Mouse (Mus musculus): ENCODE results near the gene Acr.

The Acr gene

GRCm38 (mm10) chr15:89547824-89548601 is 20.1 kb upstream of the Acr start:
- DNase-seq (ENCODE audit: low spot score in 2 of 2): no peak

GRCm38 (mm10) chr15:89548837-89549236 is 19.3 kb upstream of the Acr start:
- peak; percentile 48 to 56 for DNase-seq (ENCODE audit: low spot score in 2 of 2)

- no peak for DNase-seq (ENCODE audit: low spot score in 2 of 2)
Measured at GRCm38 (mm10) chr15:89550506-89550905, 17.6 kb upstream of the Acr start.

DNA sequence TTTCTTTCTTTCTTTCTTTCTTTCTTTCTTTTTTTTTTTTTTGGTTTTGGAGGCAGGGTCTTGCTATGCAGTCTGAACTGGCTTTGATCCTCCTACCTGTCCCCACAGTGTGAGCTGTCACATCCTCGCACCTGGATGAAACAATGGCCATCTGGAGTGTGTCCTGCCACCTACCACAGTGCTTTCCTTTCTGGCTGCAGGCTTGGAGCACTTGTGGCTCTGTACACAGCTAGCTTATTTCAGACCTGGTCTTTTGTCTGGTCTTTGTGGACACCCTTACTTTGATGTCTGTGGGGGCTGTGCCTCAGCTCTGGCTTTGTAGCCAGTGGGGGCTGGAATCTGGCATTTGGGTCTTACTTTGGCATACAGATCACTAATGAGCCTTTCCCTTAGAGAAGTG is 16.4 kb upstream of the Acr start:
- no peak for DNase-seq (ENCODE audit: low spot score in 2 of 2)

DNA sequence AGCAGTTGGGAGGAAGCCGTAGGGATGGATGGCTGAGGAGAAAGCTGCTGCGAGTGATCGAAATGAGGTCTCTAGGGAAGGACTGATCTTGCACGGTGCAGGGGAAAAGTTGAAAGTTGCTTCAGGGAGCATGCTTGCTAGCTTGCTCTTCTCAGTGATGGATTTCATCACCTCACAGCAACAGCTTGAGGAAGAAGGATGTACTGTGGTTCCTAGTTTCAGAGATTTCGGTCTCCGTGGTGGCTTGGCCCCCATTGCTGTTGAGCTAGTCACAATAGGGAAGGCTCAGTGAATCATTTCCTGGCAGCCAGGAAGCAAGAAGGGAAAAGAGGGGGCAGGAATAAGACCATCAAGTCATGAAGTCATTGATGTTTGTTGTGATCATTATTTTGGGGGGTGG is 12.5 kb upstream of the Acr start:
- DNase-seq (ENCODE audit: low spot score in 2 of 2): no peak

DNA sequence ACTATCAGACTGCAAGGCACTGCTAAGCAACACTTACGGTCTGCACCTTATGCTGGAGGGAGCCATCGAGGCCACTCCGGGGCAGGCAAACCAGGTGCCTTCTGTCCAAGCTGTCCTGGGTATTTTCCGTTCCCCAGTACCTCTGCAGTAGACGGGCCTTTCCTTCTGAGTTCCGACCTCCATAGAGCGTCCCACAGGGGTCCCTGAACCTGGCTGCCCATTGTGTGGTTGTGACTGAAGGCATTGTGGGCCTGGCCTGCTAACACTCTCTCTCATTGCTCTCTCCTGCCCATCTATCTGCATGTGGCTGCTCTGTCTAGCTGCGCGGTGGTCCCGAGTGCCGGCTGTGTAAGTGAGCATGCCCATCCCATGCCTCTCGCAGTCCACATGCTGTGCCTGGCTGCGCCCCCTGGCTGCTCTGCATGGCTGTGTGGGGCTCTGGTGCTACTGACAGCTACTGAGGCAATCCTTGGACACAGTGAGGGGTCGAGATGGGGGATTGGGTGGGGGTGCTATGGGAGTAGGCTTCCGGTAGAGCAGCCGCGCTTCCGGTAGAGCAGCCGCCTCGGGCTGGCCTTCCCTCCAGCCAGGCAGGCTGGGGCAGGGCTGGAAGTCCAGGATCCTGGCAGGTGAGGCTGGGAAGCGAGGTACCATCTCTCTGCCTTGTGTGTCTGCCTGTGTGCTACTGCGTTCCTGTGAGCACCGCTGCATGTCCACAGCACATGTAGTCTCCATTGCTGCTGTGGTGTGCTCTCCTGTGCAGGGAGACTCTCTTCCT is 11.5 kb upstream of the Acr start:
- no peak for DNase-seq (ENCODE audit: low spot score in 2 of 2)

GRCm38 (mm10) chr15:89557179-89557995 is 10.7 kb upstream of the Acr start:
- no peak for DNase-seq (ENCODE audit: low spot score in 2 of 2)

DNA sequence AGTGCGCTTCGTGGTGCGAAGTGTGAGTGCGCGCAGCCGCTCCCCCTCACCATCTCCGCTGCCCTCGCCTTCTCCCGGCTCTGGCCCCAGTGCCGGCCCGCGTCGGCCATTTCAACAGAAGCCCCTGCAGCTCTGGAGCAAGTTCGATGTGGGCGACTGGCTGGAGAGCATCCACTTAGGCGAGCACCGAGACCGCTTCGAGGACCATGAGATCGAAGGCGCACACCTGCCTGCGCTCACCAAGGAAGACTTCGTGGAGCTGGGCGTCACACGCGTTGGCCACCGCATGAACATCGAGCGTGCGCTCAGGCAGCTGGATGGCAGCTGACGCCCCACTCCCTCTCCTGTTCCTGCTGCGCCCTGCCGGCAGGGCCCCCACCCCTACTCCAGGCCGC is 10.1 kb upstream of the Acr start:
- no peak for DNase-seq (ENCODE audit: low spot score in 2 of 2)

GRCm38 (mm10) chr15:89559202-89559731 is 8.9 kb upstream of the Acr start:
- DNase-seq (ENCODE audit: low spot score in 2 of 2): no peak

DNA sequence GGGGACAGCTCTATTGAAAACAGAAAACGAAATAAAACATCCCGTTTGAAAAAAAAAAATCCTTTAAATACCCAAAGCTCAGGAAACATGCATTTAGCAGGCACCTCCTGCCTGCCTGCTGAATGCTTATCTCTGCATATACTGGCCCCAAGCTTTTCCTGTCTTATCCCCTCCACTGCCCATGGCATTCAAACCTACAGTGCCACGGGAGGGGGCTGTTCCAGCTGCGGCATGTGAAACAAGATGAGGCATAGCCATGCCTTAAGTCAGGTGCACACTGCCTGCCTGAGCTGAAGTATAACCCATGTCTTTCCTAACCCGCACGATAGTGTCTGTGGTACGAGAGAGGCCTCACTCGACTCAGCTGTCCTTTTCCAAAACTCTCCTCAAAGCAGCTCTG is 4.0 kb downstream of the Acr start:
- DNase-seq (ENCODE audit: low spot score in 2 of 2): no peak

- DNase-seq (ENCODE audit: low spot score in 2 of 2): no peak
Measured at GRCm38 (mm10) chr15:89582494-89582893, 14.4 kb downstream of the Acr start.

GRCm38 (mm10) chr15:89585101-89585500 is 17.0 kb downstream of the Acr start:
- no peak for DNase-seq (ENCODE audit: low spot score in 2 of 2)

DNA sequence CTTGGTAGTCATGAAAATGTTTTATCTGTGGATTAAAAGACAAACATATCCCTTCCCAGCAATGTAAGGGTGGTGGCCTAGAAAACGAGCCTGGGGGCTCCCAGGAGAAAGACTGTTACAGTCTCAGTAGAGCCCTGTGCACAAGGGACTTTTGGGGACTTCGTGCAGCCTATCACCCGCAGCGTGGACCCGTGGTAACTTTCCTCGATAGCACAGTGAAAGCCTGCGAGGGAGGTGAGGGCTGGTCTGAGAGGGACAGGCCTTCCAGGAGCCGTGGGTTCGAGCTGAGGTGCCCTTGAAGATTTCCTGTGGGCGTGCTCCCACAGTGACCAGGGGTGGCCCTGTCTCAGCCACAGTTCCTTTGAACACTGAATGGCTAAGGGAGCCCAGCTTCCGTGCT is 17.5 kb downstream of the Acr start:
- DNase-seq (ENCODE audit: low spot score in 2 of 2): no peak

GRCm38 (mm10) chr15:89589146-89589545 is 21.0 kb downstream of the Acr start:
- no peak for DNase-seq (ENCODE audit: low spot score in 2 of 2)

DNA sequence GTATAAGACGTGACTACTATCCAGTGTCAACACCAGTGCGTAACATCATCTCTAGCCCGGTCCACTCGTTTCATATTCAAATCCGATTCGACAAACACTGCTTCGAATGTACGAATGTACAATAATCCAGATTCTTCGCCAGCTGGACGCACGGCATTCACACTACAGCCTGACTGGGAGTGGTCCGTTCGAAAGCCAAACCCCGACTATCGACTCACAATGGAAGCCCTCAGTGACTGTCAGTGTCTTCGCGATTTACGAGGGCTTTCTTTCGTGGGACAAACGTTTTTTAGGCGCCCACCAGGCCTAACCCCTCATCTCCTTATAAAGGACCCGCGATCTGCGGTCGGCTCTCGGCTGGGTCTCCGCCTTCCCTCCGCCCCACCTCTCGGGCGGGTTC is 23.2 kb downstream of the Acr start:
- DNase-seq (ENCODE audit: low spot score in 2 of 2): no peak

DNA sequence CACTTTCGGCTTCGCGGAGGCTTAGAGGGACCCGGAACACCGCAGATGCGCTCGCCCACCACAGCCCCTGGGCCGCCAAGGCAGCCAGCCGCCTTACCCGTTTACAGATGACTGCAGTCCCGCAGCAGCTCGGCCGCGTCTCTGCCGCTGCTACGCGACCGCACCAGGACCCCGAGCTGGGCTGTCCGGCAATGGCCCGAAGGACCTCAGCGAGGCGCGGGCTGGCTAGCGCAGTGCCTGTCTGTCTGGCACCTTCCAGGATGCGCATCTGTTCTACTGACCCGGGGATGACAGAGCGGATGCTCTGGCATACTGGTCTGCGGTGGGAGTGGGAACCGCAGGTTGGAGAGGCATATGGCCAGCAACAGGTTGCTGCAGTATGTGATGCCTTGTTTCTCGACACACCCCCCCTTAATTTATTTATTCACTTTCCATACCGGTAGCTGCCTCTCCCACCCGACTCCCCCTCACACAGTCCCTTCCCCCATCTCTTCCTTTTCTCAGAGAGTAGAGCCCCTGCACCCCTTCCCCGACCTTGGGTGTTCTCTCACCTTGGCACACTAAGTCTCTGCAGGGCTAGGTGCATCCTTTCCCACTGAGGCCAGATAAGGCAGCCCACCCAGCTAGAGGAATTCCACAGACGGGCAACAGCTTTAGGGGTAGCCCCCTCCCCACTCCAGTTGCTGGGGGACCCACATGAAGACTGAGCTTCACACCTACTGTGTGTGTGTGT is 23.8 kb downstream of the Acr start, which contains the start of gene Rabl2:
TSS of gene Rabl2 (minus strand) at position 201 of the 733 bp plus-strand sequence.
- peak; percentile 74 to 77 for DNase-seq (ENCODE audit: low spot score in 2 of 2)

DNA sequence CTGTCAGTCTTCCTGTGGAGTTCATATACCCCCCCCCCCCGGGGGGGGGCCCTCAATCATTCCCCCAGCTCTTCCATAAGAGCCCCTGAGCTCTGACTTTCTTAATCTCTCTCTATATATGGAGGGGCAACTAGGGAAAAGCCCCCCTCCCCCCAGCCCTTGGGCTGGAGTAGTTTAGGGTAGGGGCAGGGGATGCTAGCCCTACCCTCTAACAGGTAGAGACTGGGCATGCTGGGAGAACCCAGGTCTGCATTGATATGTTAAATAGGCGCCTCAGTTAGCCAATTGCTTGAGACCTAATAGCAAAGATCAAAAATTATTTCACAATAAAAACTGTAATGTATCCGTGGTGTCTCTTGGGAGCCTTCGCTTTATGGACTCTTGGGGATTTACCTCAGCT is 24.4 kb downstream of the Acr start:
- no peak for DNase-seq (ENCODE audit: low spot score in 2 of 2)

GRCm38 (mm10) chr15:89605822-89606570 is 37.9 kb downstream of the Acr start:
- DNase-seq (ENCODE audit: low spot score in 2 of 2): no peak

GRCm38 (mm10) chr15:89607480-89607879 is 39.4 kb downstream of the Acr start:
- no peak for DNase-seq (ENCODE audit: low spot score in 2 of 2)

DNA sequence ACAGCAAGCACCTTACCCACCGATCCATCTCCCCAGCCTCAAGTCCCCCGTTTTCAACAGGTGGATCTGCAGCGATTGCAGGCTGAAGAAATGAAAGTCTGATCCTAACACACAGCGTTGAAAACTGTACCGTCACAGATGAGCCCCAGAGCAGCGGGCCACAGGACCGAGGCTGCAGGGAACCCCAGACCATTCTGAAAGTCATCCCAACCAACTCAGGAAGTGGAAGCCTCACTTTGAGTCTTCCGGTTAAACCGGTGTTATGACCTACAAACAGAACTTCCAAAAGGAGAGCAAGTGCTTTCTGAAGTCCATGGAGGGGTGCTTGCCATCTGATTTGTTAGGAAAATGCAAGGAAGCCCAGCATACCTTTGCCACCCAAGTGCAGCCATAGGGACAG is 39.8 kb downstream of the Acr start:
- DNase-seq (ENCODE audit: low spot score in 2 of 2): no peak

All from frontal cortex, postnatal 14 days (tissue).